Mouse (Mus musculus): ENCODE results near the gene Mest. TPM values are rescaled to one million over a fixed set of nuclear protein-coding genes. Genes with fewer than 3 reads are reported as not detected.

The Mest gene
- 26.7 TPM for polyA plus RNA-seq (2015; fragmentation: Illumina TruSeq; extraction: RNeasy Lipid Tissue Mini Kit (QIAGEN cat#74804); ENCODE audit: low read depth, low replicate concordance)

DNA sequence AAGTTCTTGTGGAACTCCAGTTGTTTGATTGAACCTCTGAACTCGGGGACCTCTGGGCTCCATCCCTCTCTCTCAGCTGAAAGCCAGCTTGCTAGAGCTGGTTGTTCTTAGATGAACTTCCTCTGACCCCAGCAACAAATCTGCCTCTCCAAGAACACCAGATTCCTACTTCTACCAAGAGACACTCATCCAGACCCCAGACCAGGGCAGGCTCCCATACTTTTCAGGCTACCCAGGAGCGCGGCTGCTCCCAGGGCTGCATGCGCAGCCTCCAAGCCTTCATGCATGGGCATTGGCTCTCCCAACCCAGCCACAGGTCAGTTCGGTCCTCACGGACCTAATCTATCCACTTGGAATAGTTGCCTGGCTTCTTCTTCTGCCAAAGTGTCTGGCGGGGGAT lies at the start of gene Mest:
TSS of gene Mest (plus strand) at position 217 of the 400 bp plus-strand sequence.

GRCm38 (mm10) chr6:30693350-30693991 lies 29.9 kb upstream of the Mest start, which contains the start of gene Cep41:
Cep41 (minus strand) TSS chr6:30693749.

Other genes starting within 250 kb of the Mest start
- gene Tmem209, start 213.8 kb upstream of the Mest start, polyA plus RNA-seq (2015; fragmentation: Illumina TruSeq; extraction: RNeasy Lipid Tissue Mini Kit (QIAGEN cat#74804); ENCODE audit: low read depth, low replicate concordance) = 29.5 TPM
- gene Ssmem1, start 213.7 kb upstream of the Mest start, polyA plus RNA-seq (2015; fragmentation: Illumina TruSeq; extraction: RNeasy Lipid Tissue Mini Kit (QIAGEN cat#74804); ENCODE audit: low read depth, low replicate concordance) = not detected
- 7.1 TPM for gene Cpa2, start 182.0 kb upstream of the Mest start, polyA plus RNA-seq (2015; fragmentation: Illumina TruSeq; extraction: RNeasy Lipid Tissue Mini Kit (QIAGEN cat#74804); ENCODE audit: low read depth, low replicate concordance)
- gene Cpa4, start 155.2 kb upstream of the Mest start, polyA plus RNA-seq (2015; fragmentation: Illumina TruSeq; extraction: RNeasy Lipid Tissue Mini Kit (QIAGEN cat#74804); ENCODE audit: low read depth, low replicate concordance) = not detected
- not detected for gene Cpa5, start 112.5 kb upstream of the Mest start, polyA plus RNA-seq (2015; fragmentation: Illumina TruSeq; extraction: RNeasy Lipid Tissue Mini Kit (QIAGEN cat#74804); ENCODE audit: low read depth, low replicate concordance)
- gene Cpa1, start 84.3 kb upstream of the Mest start, polyA plus RNA-seq (2015; fragmentation: Illumina TruSeq; extraction: RNeasy Lipid Tissue Mini Kit (QIAGEN cat#74804); ENCODE audit: low read depth, low replicate concordance) = not detected
- gene Cep41, start 29.8 kb upstream of the Mest start, polyA plus RNA-seq (2015; fragmentation: Illumina TruSeq; extraction: RNeasy Lipid Tissue Mini Kit (QIAGEN cat#74804); ENCODE audit: low read depth, low replicate concordance) = 7.0 TPM
- 71.3 TPM for gene Copg2, start 173.2 kb downstream of the Mest start, polyA plus RNA-seq (2015; fragmentation: Illumina TruSeq; extraction: RNeasy Lipid Tissue Mini Kit (QIAGEN cat#74804); ENCODE audit: low read depth, low replicate concordance)
- gene Tsga13, start 192.0 kb downstream of the Mest start, polyA plus RNA-seq (2015; fragmentation: Illumina TruSeq; extraction: RNeasy Lipid Tissue Mini Kit (QIAGEN cat#74804); ENCODE audit: low read depth, low replicate concordance) = not detected
- 0.33 TPM for gene Klf14, start 235.5 kb downstream of the Mest start, polyA plus RNA-seq (2015; fragmentation: Illumina TruSeq; extraction: RNeasy Lipid Tissue Mini Kit (QIAGEN cat#74804); ENCODE audit: low read depth, low replicate concordance)